Mouse (Mus musculus) hindbrain, embryonic 11.5 days (tissue): ENCODE data around the gene Brd4. TPM values are rescaled to one million over a fixed set of nuclear protein-coding genes. Genes with fewer than 3 reads are reported as not detected.
A peak's percentile ranks its signal among the peaks of the same experiment; 100 is the strongest.
"Not testable (repeated sequence)": the region's sequence is repeated elsewhere in the genome, so short reads cannot be mapped to it uniquely, and the experiment has no call there.

Experiments used
- ATAC-seq: fragments of 200-750 bp; cut with Nextera tagmentation; 2 replicates; pipeline ENCODE4 v1.8.0; 2017; ENCODE audit warnings: mild to moderate bottlenecking, moderate TSS enrichment, moderate library complexity; ENCODE audit not compliant: low FRiP score
- DNase-seq: peaks from one replicate; pipeline ENCODE4 v3.0.0-alpha.2; 2015; ENCODE audit warnings: low spot score
- H3K27ac ChIP-seq: fragments of 300-500 bp; sonication (generic); 2 replicates; pipeline ENCODE4 v1.5.1; 2014; ENCODE audit warnings: mild to moderate bottlenecking, low read depth, low read length
- H3K27me3 ChIP-seq: fragments of 300-500 bp; sonication (generic); 2 replicates; pipeline ENCODE4 v1.6.1; 2014; ENCODE audit warnings: mild to moderate bottlenecking, low read length, moderate library complexity, mixed read lengths; ENCODE audit not compliant: control insufficient read depth, insufficient read depth
- H3K36me3 ChIP-seq: fragments of 300-500 bp; sonication (generic); 2 replicates; pipeline ENCODE4 v1.6.1; 2014; ENCODE audit warnings: mild to moderate bottlenecking, low read length, moderate library complexity, mixed read lengths; ENCODE audit not compliant: control insufficient read depth, insufficient read depth
- H3K4me1 ChIP-seq: fragments of 300-500 bp; sonication (generic); replicated peaks from 2 replicates; pipeline ENCODE4 v1.6.1; 2014; ENCODE audit warnings: low read length, mixed read lengths; ENCODE audit not compliant: control insufficient read depth, insufficient read depth
- H3K4me2 ChIP-seq: fragments of 300-500 bp; sonication (generic); replicated peaks from 2 replicates; pipeline ENCODE4 v1.6.1; 2014; ENCODE audit warnings: mild to moderate bottlenecking, low read depth, low read length
- H3K4me3 ChIP-seq: fragments of 300-500 bp; sonication (generic); 2 replicates; pipeline ENCODE4 v1.5.1; 2014; ENCODE audit warnings: low read depth, low read length
- H3K9ac ChIP-seq: fragments of 300-500 bp; sonication (generic); 2 replicates; pipeline ENCODE4 v1.6.1; 2014; ENCODE audit warnings: low read depth, low read length
- H3K9me3 ChIP-seq: fragments of 300-500 bp; sonication (generic); 2 replicates; pipeline ENCODE4 v1.6.1; 2016; ENCODE audit warnings: low read length; ENCODE audit not compliant: control insufficient read depth
- WGBS: fragments of 180-500 bp; shearing (Covaris S2); extraction: QIAGEN DNeasy Blood & Tissue Kit; methylation state at CpG from one replicate; pipeline ENCODE4 v1.1.7; 2014; 5-methylcytosine and 5-hydroxymethylcytosine counted together
- polyA plus RNA-seq: library from polyadenylated mRNA; unstranded; fragments of >200 nt; fragmentation: Nextera tagmentation; extraction: Ambion mirVana; gene quantifications from 2 replicates; pipeline ENCODE4 v1.2.1, GENCODE M21; 2014

The Brd4 gene
- polyA plus RNA-seq, 1 experiment from 2014 or later, result 98.5 TPM

DNA sequence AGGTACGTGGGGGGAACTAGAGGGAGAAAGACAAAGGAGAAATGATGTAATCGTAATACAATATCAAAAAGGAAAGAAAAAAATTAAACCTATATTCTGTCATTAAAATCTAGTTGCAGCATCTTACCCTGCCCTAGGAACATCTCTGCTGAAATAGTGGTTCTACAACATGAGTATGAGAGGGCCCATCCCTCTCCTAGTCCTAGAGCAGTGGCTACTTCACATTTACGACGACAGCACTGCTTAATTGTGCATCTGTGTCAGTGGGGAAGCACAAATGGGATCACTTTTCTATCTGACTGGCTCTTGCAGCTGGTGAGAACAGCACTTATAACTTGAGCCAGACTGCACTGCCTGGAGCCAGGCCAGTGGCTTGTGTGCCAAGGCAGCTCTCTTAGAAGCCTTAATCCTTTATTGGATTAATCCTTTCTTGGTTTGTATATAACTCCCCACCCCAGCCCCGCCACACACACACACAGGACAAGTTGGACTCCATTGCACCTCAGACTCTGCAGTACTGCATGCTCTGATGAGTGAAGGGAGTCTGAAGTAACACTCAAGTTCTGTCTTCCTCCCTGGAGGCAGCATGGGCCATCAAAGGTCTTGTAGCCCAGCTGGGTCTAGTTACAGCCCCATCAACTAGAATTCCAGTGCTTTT is 48.9 kb downstream of the Brd4 start:
- Histone ChIP-seq H3K27me3 (no peaks in the 10 kb centered on the region), H3K9me3 (no peaks in the 10 kb centered on the region), H3K9ac (no peak overlapping the region), H3K4me2 (no peak overlapping the region), H3K36me3 (no peaks in the 10 kb centered on the region), H3K27ac (no peak overlapping the region), H3K4me3 (no peak overlapping the region), H3K4me1 (no peaks in the 10 kb centered on the region)
- DNase-seq, result peak; percentile 8
- ATAC-seq, result no peak
- WGBS, result 76% methylated on average over 5 of the region's 5 CpGs

DNA sequence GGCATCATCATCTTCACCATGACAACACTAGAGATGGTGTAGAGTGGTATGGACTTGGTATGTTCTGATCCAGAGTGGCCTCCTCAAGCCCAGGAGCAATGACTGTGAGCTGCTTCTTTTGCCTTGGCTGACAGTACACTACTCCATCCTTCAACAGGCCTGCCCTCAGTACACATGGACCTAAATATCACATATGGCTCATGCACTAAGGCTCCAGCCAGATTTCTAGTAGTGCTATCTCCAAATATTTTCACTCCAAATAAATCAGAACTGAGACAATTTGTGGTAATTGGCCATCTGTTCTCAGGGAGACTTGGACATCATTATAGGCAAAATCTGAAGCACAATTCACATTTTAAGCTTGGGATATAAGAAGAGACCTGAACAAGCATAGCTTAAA is 51.3 kb downstream of the Brd4 start:
- peaks cover 2% of the 10 kb centered on the region; the same call in 1 of the 2 replicates for H3K36me3 ChIP-seq
- H3K27me3 ChIP-seq, result no peaks in the 10 kb centered on the region
- no peak overlapping the region for H3K27ac ChIP-seq
- ATAC-seq (no peak), DNase-seq (no peak)
- H3K9ac ChIP-seq, result no peak overlapping the region
- H3K4me1 ChIP-seq, result no peaks in the 10 kb centered on the region
- no peak overlapping the region for H3K4me2 ChIP-seq
- no peak overlapping the region for H3K4me3 ChIP-seq
- no peaks in the 10 kb centered on the region for H3K9me3 ChIP-seq

DNA sequence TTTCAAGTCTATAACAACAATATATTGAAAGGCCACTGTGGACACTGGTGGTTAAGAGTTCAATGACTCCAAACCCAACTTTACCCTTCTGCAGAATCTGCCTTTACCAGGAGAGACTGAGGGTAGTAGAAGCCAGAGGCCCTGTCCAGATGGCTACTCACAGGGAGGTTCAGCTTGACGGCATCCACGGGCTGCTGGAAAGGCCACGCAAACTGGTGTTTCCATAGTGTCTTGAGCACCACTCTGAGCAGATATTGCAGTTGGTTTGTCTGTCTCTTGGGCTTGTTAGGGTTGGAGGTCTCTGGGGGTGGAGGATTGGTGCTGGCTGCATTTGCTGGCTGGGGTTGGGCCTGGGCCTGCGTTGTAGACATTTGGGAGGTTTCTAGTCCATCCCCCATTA is 55.3 kb downstream of the Brd4 start:
- DNase-seq (no peak), ATAC-seq (no peak)
- Histone ChIP-seq H3K9me3 (no peaks in the 10 kb centered on the region), H3K4me1 (no peaks in the 10 kb centered on the region), H3K36me3 (peaks cover 8% of the 10 kb centered on the region; the same call in 1 of the 2 replicates), H3K27me3 (no peaks in the 10 kb centered on the region), H3K27ac (no peak overlapping the region), H3K4me3 (no peak overlapping the region), H3K9ac (no peak overlapping the region), H3K4me2 (no peak overlapping the region)
- WGBS, result 93% methylated on average over 4 of the region's 4 CpGs

DNA sequence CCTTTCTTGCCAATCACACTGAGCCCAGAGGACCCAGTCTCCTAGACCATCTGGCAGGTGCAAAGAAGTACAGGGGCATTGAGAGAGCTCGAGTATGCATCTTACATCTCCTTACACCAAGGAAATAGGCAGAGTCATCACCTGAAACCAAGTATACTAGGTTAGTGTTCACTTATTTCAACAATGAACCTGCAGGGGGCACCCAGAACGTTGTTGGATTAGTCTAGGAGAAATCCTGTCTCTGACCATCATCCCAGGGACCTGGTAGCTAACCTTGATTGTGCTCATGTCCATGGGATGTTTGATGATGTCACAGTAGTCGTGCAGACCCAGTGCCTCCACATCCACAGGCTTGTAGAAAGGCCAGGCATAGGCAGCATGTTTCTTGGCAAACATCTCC is 63.6 kb downstream of the Brd4 start:
- DNase-seq (no peak), ATAC-seq (no peak)
- no peaks in the 10 kb centered on the region for H3K9me3 ChIP-seq
- H3K36me3 ChIP-seq, result peaks cover 14% of the 10 kb centered on the region
- no peak overlapping the region for H3K9ac ChIP-seq
- 73% methylated on average over 3 of the region's 3 CpGs for WGBS
- no peak overlapping the region for H3K27ac ChIP-seq
- H3K4me3 ChIP-seq, result no peak overlapping the region
- no peaks in the 10 kb centered on the region for H3K27me3 ChIP-seq
- H3K4me1 ChIP-seq, result no peaks in the 10 kb centered on the region
- H3K4me2 ChIP-seq, result no peak overlapping the region

DNA sequence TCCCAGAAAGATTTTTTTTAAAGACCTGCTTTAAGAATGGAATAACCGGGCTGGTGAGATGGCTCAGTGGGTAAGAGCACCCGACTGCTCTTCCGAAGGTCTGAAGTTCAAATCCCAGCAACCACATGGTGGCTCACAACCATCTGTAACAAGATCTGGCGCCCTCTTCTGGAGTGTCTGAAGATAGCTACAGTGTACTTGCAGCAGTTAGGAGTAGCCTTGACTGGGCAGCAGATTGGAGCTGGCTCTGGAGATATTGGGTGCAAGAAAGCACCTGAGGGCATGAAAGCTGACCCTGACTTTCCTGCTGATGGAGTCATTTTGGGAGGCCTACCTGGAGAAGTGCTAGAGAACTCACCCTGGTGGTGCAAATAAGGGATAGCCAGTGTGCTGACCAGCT is 68.9 kb downstream of the Brd4 start:
- WGBS, result 66% methylated on average over 4 of the region's 4 CpGs
- not testable (repeated sequence) for ATAC-seq
- peaks cover 14% of the 10 kb centered on the region for H3K36me3 ChIP-seq

DNA sequence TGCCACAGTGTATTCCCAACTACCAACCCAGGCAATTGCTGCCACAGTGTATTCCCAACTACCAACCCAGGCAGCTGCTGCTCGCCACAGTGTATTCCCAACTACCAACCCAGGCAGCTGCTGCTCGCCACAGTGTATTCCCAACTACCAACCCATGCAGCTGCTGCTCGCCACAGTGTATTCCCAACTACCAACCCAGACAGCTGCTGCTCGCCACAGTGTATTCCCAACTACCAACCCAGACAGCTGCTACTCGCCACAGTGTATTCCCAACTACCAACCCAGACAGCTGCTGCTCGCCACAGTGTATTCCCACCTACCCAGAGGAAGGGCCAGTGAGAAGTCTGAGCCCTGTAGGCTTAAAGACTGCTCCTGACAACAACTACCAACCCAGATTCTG is 73.0 kb downstream of the Brd4 start:
- 97% methylated on average over 6 of the region's 6 CpGs for WGBS
- not testable (repeated sequence) for H3K4me3 ChIP-seq, H3K27ac ChIP-seq, ATAC-seq, DNase-seq, H3K9me3 ChIP-seq, H3K4me2 ChIP-seq, H3K27me3 ChIP-seq, H3K4me1 ChIP-seq, H3K9ac ChIP-seq
- H3K36me3 ChIP-seq, result peaks cover 17% of the 10 kb centered on the region

More for the DNA sequence above, 68.9 kb downstream of the Brd4 start:
- H3K9ac ChIP-seq, H3K4me1 ChIP-seq, H3K27me3 ChIP-seq, H3K27ac ChIP-seq, H3K4me3 ChIP-seq, H3K4me2 ChIP-seq, DNase-seq, H3K9me3 ChIP-seq: not testable (repeated sequence)

DNA sequence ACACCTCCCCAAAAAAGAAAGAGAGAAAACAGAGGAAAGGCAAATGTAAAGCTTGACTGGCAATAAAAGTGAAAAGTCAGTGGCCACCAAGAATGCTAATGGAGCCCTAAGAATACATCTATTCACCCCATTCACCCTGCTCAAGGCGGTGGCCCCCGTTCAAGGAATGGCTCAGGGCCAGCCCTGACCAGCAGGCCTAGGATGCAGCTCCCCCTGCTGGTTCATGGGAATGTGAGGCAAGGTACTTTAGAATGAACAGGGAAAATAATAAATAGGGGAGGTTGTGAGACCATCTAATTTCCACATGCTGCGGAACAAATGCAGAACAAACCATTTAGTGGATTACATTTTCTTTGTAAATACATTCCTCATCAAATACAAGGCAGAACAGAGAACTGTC is 74.8 kb downstream of the Brd4 start:
- H3K36me3 ChIP-seq, result peaks cover 21% of the 10 kb centered on the region
- H3K9me3 ChIP-seq, result no peaks in the 10 kb centered on the region
- DNase-seq (peak; percentile 79), ATAC-seq (no peak)
- no peaks in the 10 kb centered on the region for H3K27me3 ChIP-seq
- H3K27ac ChIP-seq, result no peak overlapping the region
- 45% methylated on average over 3 of the region's 3 CpGs for WGBS
- H3K4me1 ChIP-seq, result no peaks in the 10 kb centered on the region
- no peak overlapping the region for H3K4me2 ChIP-seq
- no peak overlapping the region for H3K9ac ChIP-seq
- H3K4me3 ChIP-seq, result no peak overlapping the region

DNA sequence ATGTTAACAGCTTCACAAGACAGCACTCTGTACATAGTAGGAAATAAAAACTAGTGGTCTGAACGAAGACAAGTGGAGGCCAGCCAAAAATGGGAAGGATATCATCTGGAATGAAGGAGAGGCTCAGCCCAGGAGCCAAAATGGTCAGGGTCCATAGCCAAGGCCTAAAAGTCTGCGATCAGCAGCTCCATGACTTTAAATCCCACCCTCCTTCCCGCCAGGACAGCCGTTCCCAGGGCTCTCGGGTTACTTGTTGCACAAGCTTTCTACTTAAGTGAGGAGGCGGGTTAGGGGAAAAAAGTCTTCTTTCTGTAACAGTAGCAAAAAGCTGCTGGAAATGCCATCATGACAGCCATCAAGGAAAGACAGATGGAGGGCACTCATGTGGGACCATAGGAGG is 75.4 kb downstream of the Brd4 start:
- H3K4me2 ChIP-seq, result no peak overlapping the region
- WGBS, result 77% methylated on average over 6 of the region's 6 CpGs
- no peak for ATAC-seq
- no peaks in the 10 kb centered on the region for H3K9me3 ChIP-seq
- H3K27me3 ChIP-seq, result no peaks in the 10 kb centered on the region
- H3K36me3 ChIP-seq, result peaks cover 17% of the 10 kb centered on the region
- DNase-seq, result no peak
- no peak overlapping the region for H3K9ac ChIP-seq
- H3K4me1 ChIP-seq, result no peaks in the 10 kb centered on the region
- H3K4me3 ChIP-seq, result no peak overlapping the region
- no peak overlapping the region for H3K27ac ChIP-seq

DNA sequence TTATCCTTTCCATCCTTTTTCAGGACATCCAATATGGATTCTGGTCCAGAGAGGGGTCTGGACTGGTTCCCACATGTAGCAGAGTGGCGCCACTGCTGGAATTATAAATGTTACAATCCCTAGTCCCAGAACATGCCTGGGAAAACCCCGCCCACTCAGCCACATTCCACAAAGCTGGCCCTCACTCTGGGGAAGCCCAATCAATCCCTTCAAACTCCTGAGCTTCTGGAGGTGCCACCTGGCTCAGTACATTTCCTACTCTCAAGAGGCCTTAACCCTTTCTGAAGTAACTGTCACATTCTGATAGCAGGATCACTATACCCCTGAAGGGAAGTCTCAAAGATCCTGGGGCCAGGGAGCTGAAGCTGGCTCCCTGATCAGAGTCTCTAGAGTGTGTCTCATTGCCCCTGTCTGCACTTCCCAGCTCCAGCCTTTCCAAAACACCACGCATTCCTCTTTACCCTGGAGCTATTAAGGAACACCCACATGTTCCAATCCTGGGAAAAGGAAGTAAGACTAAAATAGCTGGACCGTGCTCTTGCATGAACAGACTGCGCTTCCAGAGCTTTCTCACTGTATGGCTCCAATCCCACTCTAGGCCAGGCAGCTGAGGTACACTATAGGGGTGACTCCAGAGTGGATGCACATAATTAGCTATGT is 76.8 kb downstream of the Brd4 start:
- H3K4me2 ChIP-seq, result no peak overlapping the region
- ATAC-seq (no peak), DNase-seq (no peak)
- H3K36me3 ChIP-seq, result peaks cover 14% of the 10 kb centered on the region
- H3K4me3 ChIP-seq, result no peak overlapping the region
- no peak overlapping the region for H3K9ac ChIP-seq
- H3K9me3 ChIP-seq, result no peaks in the 10 kb centered on the region
- no peaks in the 10 kb centered on the region for H3K27me3 ChIP-seq
- no peaks in the 10 kb centered on the region for H3K4me1 ChIP-seq
- no peak overlapping the region for H3K27ac ChIP-seq
- WGBS, result 88% methylated on average over 5 of the region's 5 CpGs
